Mouse (Mus musculus): ENCODE data around the gene Tas2r105. TPM values are rescaled to one million over a fixed set of nuclear protein-coding genes. Genes with fewer than 3 reads are reported as not detected.

The Tas2r105 gene
- not detected for total RNA-seq (2021)
- long read RNA-seq, experiment 1, result 0 reads
- long read RNA-seq, experiment 2, result 0 reads

GRCm38 (mm10) chr6:131687395-131687794 lies at the start of gene Tas2r105:
Gene Tas2r105 (minus strand): TSS chr6:131687495.
- intact Hi-C loops (cut with DNase I), result no loop called here
- DNase-seq, result no peak

GRCm38 (mm10) chr6:131712803-131713202 lies 25.5 kb upstream of the Tas2r105 start:
- DNase-seq, result no peak
- intact Hi-C loops (cut with DNase I), result no loop called here

DNA sequence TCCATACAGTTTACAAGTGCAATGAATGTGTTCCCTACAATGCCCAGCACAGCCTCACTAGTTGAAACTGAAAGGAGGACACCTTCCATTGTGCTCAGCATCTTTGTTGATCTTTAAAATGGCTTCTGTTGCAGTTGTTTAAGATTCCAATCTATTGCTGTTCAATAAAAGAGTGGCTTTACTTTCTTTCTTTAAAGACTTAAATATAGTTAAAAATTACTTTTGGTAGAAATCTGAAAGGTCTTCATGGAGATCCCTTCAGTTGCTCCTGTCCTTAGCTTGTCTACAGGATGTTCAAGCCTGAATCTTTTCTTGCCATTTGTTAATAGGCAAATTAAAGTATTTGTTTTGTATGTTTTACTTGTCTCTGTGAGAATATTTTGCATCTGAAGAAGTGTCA lies 2.7 kb upstream of the Tas2r105 start, which contains the start of gene Tas2r114:
Tas2r114 (minus strand) TSS at position 101 of the 400 bp plus-strand sequence.
- no peak for DNase-seq
- intact Hi-C loops (cut with DNase I), result no loop called here

- intact Hi-C loops (cut with DNase I), result no loop called here
- no peak for DNase-seq
Measured at GRCm38 (mm10) chr6:131685644-131686043, 1.7 kb downstream of the Tas2r105 start, which contains the start of gene Tas2r104. Gene Tas2r104 (minus strand): TSS chr6:131685744.

- intact Hi-C loops (cut with DNase I), result no loop called here
- no peak for DNase-seq
Measured at GRCm38 (mm10) chr6:131678786-131679185, 8.5 kb downstream of the Tas2r105 start, which contains the start of gene Tas2r106. Gene Tas2r106 (minus strand): TSS chr6:131678886.

- DNase-seq, result no peak
Measured at GRCm38 (mm10) chr6:131660049-131660448, 27.2 kb downstream of the Tas2r105 start, which contains the start of gene Tas2r107. Gene Tas2r107 (minus strand): TSS chr6:131660149.

More at GRCm38 (mm10) chr6:131660049-131660448, 27.2 kb downstream of the Tas2r105 start, which contains the start of gene Tas2r107:
- intact Hi-C loops (cut with DNase I), result no loop called here

Other genes starting within 250 kb of the Tas2r105 start
- gene 5430401F13Rik, start 201.1 kb downstream of the Tas2r105 start, total RNA-seq (2021), result not detected
- gene Gm6619, start 201.1 kb downstream of the Tas2r105 start, total RNA-seq (2021), result not detected
- not detected for gene Tas2r130, start 56.6 kb downstream of the Tas2r105 start, total RNA-seq (2021)
- gene Tas2r107, start 27.3 kb downstream of the Tas2r105 start, total RNA-seq (2021), result not detected
- gene Tas2r106, start 8.6 kb downstream of the Tas2r105 start, total RNA-seq (2021), result not detected
- gene Tas2r104, start 1.8 kb downstream of the Tas2r105 start, total RNA-seq (2021), result not detected
- gene Tas2r114, start 2.6 kb upstream of the Tas2r105 start, total RNA-seq (2021), result not detected